Mouse (Mus musculus): ENCODE measurements around the gene Tinag.

The Tinag gene

GRCm38 (mm10) chr9:77045585-77045984 lies at the start of gene Tinag:
Tinag (minus strand) TSS chr9:77045794.
- DNase-seq (ENCODE audit: low spot score): no peak

GRCm38 (mm10) chr9:77083221-77083620 lies 37.6 kb upstream of the Tinag start:
- peak; percentile 37 for DNase-seq (ENCODE audit: low spot score)

DNA sequence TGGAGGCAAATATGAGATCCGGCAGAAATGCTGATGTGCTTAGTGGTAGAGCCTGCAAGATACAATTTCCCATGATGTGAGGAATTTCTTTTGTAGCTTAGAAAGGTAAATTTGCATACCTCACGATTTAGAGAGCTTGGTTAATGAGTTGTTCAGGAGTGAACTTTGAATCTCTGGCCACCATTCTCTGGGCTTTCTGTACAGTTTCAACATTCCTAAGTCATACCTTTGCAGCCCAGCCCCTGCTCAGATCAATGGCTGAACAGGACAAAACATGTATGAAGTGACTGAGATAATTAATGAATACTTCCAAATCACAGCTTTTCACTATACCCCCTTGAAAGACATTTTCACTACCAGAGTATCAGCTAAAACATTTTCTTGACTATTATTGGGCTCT lies 26.1 kb upstream of the Tinag start:
- peak; percentile 59 for DNase-seq (ENCODE audit: low spot score)

DNA sequence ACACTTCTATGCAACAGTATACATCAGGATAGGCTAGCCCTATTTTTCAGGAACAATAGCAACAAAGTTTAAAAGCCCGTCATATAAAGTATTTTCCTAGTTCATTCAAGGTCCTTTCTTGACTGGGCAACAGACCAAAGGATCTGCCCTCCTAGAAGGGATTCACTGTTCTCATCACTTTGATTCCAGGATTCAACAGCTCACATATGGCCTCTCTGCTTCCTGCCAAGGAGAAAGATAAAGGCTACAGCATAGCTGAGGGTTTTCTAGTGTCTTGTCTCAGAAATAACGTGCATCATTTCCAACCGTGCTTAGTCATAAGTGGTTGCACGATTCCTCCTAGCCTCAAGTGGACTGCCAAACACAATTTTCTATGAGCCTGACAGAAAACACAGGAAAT lies 11.0 kb upstream of the Tinag start:
- no peak for DNase-seq (ENCODE audit: low spot score)

DNA sequence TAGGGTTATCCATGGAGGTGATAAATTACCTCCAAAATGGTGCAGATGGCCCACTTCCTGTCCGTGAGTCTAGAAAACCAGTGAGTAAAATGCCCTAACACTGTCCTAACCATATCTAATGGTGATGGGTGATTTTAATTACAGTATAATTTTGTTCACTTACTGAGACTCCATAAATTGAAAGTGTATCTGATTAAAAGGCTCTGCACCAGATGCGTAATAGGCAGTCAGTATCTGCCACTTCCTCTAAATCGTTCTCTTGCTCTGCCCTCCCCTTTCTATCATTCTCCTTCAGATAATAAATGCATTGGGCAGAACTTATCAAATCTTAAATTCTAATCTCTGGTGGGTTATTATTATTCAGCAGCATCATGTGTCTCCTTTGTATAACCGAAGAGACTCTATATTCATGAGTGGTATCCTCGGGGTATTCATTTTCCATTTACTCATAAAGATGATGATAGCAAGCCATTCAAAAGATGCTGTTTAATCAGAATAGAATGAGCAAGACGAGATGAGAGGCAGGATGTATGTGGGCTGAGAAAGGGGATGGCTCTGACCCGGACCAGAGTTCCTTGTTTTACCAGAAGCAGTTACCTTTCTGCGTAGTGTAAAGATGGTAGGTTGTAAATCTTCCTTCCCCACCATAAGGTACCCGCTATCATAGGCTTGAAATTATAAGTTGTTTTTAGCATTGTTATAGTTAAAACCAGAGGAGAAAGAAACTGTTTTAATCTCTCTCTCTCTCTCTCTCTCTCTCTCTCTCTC lies 9.0 kb upstream of the Tinag start:
- DNase-seq (ENCODE audit: low spot score): no peak

DNA sequence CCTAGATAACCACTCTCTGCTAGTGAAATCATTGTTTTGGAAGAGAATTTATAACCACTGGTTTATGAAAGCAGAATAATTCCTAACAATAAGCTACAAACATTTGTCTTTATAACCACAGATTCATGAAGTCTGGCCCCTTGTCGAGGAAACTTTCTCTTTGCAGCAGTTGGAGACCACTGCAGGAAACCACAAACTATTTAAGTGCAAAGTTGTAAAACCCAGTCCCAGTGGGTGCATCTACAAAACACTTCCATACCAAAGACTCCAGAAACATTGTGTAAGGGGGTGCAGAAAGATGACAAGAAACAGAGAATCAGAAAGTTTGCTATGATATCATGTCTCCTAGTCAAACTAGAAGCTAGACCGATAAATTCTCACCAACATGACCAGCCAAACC lies 5.8 kb upstream of the Tinag start:
- DNase-seq (ENCODE audit: low spot score): no peak

DNA sequence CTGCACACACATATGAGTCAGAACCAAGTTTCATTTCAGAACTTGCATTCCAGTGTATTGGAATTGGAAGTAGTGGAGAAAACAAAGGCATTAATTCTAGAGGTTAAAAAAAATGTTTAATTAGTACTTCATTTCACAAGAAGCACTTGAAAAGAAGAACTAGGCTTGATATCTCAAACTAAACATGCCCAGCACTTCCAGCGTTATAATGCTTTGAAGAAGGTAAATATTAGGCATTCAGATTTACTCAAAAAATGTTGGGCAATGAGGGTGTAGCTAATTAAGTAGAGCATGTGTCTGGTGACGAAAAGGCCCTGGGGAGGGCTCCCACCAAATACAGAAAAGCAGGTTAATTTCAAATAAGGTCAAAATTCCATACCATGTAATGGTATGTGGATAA lies 4.1 kb upstream of the Tinag start:
- DNase-seq (ENCODE audit: low spot score): no peak

DNA sequence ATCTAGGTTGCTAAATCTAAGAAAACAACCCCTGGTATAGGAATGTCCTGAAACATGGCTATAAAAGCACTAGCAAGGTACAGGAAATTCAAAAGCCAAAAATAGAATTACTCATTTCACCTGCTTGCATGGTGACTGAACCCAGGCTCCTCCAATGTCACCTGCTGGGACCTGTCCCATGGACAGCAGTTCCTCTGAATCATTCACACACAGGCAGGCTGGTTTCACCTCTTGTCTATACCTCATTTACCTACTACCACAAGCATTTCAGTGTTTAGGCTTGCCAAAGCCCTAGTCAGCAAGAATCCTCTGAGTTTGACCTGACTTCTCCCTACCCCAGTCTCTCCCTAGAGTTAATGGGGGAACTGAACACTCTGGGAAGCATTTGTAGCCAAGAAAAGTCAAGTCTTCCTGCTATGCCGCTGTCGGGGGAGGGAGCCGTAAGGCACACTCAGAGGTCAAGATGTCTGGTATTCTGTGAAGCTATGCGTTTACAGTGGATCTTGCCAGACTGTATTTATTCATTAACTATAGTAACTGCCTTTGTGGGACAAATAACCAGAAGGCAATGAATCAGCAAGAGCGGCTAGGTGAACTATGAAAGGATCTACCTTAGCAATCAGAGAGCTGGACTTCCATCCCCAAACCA lies 597 bp upstream of the Tinag start:
- DNase-seq (ENCODE audit: low spot score): peak; percentile 48

GRCm38 (mm10) chr9:77035361-77035760 lies 10.2 kb downstream of the Tinag start:
- DNase-seq (ENCODE audit: low spot score): no peak

- no peak for DNase-seq (ENCODE audit: low spot score)
These were observed 13.0 kb downstream of the Tinag start for GRCm38 (mm10) chr9:77032430-77033154.

DNA sequence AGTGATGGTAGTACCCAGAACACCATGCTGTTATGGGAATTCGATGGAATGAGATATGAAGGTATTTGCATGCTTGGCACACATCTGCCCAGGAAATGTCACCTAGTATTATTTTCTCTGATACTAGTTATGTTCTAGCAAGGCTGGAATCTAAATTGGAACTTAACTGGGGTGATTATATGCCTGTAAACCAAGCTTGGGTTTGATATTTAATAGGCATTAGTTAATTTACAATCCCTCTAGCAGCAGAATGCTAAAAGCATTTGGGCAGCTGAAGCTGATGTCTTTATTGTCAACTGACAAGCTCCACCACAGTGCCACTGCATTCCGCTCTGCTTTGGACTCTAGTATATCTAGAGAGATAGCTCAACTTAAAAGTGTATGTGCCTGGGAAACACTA lies 20.3 kb downstream of the Tinag start:
- DNase-seq (ENCODE audit: low spot score): no peak

DNA sequence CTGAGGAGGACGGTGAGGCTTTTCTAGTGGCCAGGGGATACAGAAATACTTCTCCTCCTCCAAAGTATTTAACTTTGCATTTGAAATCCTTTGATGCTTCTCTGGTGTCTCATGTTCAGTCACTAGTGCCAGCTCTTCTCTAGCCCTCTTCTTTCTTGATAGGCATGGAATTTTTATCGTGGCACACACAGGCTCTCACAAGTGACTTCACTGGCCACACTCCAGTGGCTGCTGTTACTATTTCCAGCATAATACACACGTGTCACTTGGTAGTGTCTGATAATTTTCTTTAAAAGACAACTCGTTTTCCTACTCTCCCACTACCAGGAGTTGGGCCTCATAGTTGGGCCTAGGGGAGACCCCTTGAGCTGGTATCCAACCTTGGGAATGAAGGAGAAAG lies 26.7 kb downstream of the Tinag start:
- no peak for DNase-seq (ENCODE audit: low spot score)

GRCm38 (mm10) chr9:76996021-76996420 lies 49.6 kb downstream of the Tinag start:
- DNase-seq (ENCODE audit: low spot score): no peak

GRCm38 (mm10) chr9:76989946-76990345 lies 55.6 kb downstream of the Tinag start:
- DNase-seq (ENCODE audit: low spot score): no peak

- DNase-seq (ENCODE audit: low spot score): no peak
These were observed 110.8 kb downstream of the Tinag start for GRCm38 (mm10) chr9:76934813-76935212.

- no peak for DNase-seq (ENCODE audit: low spot score)
These were observed 130.4 kb downstream of the Tinag start for GRCm38 (mm10) chr9:76915093-76915661.
